Mouse (Mus musculus) c-Kit-positive CD71-positive TER-119-negative erythroid progenitor cells, embryonic 14.5 days (primary cell): Measurements from ENCODE around the gene Actl10.

ENCODE experiments used
- DNase-seq: peaks from one replicate; pipeline ENCODE4 v3.0.0-alpha.2; 2013; ENCODE audit warnings: low read depth

Gene Actl10

DNA sequence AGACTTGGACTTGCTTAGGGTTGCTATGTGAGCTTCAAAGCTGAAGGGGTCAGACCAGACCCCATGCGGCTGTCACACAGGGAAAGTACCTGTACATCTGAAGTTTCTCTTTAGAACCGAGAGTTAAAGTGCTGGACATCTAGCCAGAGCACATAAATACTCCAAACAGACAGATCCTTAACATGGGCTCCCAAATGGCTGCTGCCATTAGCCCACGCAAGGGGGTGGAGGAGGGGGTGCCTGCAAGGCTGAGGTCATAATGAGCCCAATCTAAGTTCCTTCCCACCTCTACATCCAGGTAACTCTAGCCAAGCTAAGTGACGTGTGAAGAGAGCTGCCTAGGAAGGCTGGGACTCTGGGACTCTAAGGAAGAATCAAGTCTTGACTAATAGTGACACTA, at the start of gene Actl10:
Gene Actl10, plus strand, starts transcription at position 301 of the 400 bp plus-strand sequence.
- no peak for DNase-seq

GRCm38 (mm10) chr2:154507076-154507475, 44.5 kb upstream of the Actl10 start:
- no peak for DNase-seq

- DNase-seq = peak; percentile 28
These were observed 43.9 kb upstream of the Actl10 start for GRCm38 (mm10) chr2:154507566-154508283.

GRCm38 (mm10) chr2:154508450-154508849, 43.1 kb upstream of the Actl10 start:
- no peak for DNase-seq

DNA sequence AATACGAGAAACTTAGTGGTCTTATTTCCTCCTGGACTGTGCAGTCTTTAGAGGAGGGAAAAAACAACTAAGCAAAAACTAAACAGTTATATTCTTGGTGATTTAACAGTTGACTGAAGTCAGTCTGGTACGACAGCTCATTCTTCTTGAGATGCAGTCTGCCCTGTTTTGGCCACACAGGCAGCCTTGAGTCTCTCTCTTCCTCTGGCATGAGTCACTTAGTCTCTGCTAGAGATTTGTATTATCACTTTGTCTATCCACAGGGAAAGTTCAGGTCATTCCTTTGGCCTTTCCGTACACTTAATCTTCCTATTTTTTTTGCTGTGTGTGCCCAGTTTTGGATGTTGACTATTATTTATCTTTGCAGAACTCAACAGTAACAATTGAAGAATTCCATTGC, 41.4 kb upstream of the Actl10 start:
- no peak for DNase-seq

DNA sequence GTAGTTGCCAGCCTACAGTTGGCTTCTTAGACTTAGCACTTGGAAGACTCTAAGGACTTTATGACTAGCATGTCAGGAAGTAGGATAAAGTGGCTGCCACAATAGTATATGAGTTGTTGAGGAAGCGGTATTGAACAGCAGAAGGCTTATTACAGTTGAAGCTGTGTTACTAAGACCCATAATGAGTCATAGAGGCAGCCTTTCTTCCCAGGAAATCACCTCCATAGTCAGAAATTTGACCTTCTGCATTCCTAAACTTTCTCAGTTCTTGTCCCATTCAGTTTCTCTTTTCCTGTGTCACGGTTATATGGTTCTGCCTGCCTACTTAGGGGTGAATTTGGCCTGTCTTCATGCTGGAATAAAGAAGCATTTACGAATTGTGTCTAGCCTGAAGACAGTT, 34.6 kb upstream of the Actl10 start:
- no peak for DNase-seq

- DNase-seq = no peak
These were observed 34.2 kb upstream of the Actl10 start for GRCm38 (mm10) chr2:154517424-154517823.

- DNase-seq = no peak
These were observed 30.1 kb upstream of the Actl10 start for GRCm38 (mm10) chr2:154521449-154521848.

DNA sequence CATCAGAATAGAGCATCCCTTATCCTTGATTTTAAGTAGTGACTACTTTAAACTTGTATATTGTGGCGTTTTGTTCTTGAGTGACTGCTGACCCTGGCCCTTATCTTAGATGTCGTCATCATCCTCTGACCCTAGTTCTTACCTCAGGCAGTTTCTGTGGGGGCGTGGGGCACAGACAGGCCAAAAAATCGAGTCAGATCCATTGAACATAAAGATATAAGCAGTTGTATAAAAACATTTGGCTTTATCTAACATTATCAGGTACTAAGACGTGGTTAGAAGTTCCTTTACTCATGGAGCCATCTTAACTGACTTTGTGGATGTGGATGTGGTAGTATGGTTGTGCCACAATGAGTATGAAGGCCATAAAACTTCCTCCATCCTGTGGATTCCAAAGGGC, 29.2 kb upstream of the Actl10 start:
- no peak for DNase-seq

- no peak for DNase-seq
These were observed 26.3 kb upstream of the Actl10 start for GRCm38 (mm10) chr2:154525285-154525684.

GRCm38 (mm10) chr2:154526531-154526930, 25.0 kb upstream of the Actl10 start:
- no peak for DNase-seq

GRCm38 (mm10) chr2:154532888-154533287, 18.7 kb upstream of the Actl10 start:
- DNase-seq = no peak

- DNase-seq = no peak
These were observed 16.8 kb upstream of the Actl10 start for GRCm38 (mm10) chr2:154534704-154535270.

GRCm38 (mm10) chr2:154538310-154538709, 13.3 kb upstream of the Actl10 start:
- DNase-seq = no peak

GRCm38 (mm10) chr2:154538710-154539109, 12.9 kb upstream of the Actl10 start:
- DNase-seq = no peak

DNA sequence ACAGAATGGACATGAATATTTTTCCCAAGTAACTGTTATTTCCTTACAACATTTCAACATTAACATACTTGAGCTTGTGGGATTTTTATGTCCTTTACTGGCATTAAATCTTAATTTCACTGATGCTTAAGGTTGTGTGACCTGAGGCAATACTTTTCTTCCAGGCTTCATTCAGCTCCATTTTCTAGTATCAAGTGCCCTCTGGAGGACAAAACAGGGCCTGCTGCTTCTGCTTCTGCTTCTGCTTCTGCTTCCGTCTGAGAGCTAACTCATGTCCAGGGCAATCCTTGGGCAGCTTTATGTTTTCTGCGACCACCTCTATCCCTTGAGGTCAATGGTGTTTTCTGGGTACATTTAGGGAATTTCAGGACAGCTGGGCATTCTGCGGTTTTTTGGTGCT, 11.9 kb upstream of the Actl10 start:
- DNase-seq = no peak

- no peak for DNase-seq
These were observed 9.9 kb upstream of the Actl10 start for GRCm38 (mm10) chr2:154541630-154542029.

GRCm38 (mm10) chr2:154543567-154544347, 7.8 kb upstream of the Actl10 start:
- DNase-seq = no peak

DNA sequence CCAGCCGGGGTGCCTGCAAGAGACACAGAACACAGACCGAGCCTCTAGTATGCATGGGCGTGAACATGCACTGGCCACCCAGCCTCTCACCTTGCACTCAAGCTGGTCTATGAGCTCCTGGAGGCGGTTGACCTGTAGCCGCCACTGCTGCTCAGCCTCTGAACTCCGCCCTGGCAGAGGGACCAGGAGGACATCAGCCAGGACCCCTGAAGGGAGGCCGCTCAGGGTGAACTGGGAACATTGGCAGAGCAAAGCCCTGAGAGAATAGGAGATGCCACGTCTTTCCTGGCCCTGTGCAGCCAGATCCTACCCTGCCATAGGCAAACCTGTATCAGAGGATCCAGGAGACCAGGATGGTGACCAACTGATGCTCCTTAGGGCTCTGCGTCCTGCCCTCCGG, 4.9 kb upstream of the Actl10 start, which contains the start of gene 1700003F12Rik:
Gene 1700003F12Rik, plus strand, starts transcription at position 375 of the 400 bp plus-strand sequence.
- no peak for DNase-seq

GRCm38 (mm10) chr2:154548688-154549087, 2.9 kb upstream of the Actl10 start:
- no peak for DNase-seq

DNA sequence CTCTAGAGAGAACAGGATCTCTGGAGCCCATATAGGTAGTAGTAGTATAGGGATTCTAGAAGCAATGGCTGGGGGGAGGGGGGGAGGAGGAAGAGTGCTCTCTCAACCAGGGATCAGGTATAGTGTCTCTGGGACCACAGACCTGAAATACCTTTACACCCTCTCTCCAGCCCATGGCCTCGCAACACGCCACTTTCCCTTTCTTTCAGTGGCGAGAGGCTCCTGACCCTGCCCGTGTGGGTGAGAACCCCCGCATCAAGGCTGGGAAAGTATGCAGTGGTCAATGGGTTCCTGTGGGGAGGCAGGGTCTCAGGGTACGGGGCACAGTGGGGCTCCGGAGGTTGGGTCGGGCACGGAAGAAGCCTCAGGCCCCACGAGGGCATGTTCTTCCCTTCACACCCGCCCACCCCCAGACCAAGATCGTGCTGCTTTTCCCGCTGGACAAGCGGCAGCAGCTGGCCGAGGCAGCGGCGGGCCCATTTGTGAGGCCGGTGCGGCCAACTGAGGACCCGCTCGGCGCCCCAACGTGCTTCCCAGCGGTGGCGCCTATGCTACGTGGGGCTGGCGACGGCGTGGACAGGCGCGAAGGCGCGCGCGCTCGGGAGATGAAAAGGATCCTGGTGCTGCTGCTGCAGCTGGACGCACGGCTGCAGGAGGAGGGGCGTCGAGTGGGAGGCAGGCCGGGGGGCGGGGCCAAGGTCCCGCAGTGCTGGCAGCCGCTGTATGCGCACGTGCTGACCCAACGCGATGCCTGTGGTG, 2.3 kb upstream of the Actl10 start:
- DNase-seq = no peak

DNA sequence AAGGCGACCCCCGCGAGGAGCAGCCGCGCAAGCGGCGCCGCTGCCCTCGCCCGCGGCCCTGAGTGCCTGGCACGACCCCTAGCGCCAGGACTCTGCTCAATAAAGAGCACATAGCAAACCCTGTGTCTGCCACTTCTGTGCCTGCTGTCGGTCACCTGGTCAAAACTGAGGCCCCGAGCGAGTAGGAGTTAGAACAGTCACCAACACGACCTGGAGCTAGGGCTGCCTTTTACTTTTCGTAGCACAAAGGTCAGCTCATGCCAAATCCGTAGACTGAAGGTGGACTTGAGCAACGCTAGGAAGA, 1.7 kb upstream of the Actl10 start:
- DNase-seq = no peak

GRCm38 (mm10) chr2:154550937-154551336, 639 bp upstream of the Actl10 start:
- DNase-seq = no peak
